Mouse (Mus musculus): Measurements from ENCODE around the gene Dcbld1.

- no peak for TF ChIP-seq GATA1 (IDR thresholded peaks at IDR 0.05; ENCODE audit: borderline replicate concordance, low read length)
- TF ChIP-seq FLI1 (IDR thresholded peaks at IDR 0.05; ENCODE audit: low read length), result no peak
These were observed 24.9 kb downstream of the Dcbld1 start for GRCm38 (mm10) chr10:52258180-52258948.

Measured in megakaryocyte, embryonic 14.5 days (primary cell).